Mouse (Mus musculus) stomach, embryonic 15.5 days (tissue): Measurements from ENCODE around the gene Zfp638. TPM values are rescaled to one million over a fixed set of nuclear protein-coding genes. Genes with fewer than 3 reads are reported as not detected.
A peak's percentile ranks its signal among the peaks of the same experiment; 100 is the strongest.
"Not testable (repeated sequence)": the region's sequence is repeated elsewhere in the genome, so short reads cannot be mapped to it uniquely, and the experiment has no call there.

Source experiments
- ATAC-seq: fragments of 200-750 bp; cut with Nextera tagmentation; 2 replicates; pipeline ENCODE4 v1.8.0; 2017; ENCODE audit warnings: low read depth, moderate number of reproducible peaks, moderate TSS enrichment; ENCODE audit not compliant: insufficient read depth, low FRiP score
- H3K27ac ChIP-seq: fragments of 300-500 bp; sonication (generic); 2 replicates; pipeline ENCODE4 v1.5.1; 2015; ENCODE audit warnings: mild to moderate bottlenecking, inconsistent platforms
- H3K27me3 ChIP-seq: fragments of 300-500 bp; sonication (generic); replicated peaks from 2 replicates; pipeline ENCODE4 v1.6.1; 2015; ENCODE audit warnings: inconsistent platforms
- H3K36me3 ChIP-seq: fragments of 300-500 bp; sonication (generic); 2 replicates; pipeline ENCODE4 v1.6.1; 2015; ENCODE audit warnings: inconsistent platforms
- H3K4me1 ChIP-seq: fragments of 300-500 bp; sonication (generic); 2 replicates; pipeline ENCODE4 v1.6.1; 2015; ENCODE audit warnings: inconsistent platforms
- H3K4me2 ChIP-seq: fragments of 300-500 bp; sonication (generic); 2 replicates; pipeline ENCODE4 v1.6.1; 2015; ENCODE audit warnings: mild to moderate bottlenecking, inconsistent platforms
- H3K4me3 ChIP-seq: fragments of 300-500 bp; sonication (generic); replicated peaks from 2 replicates; pipeline ENCODE4 v1.5.1; 2015; ENCODE audit warnings: inconsistent platforms
- H3K9ac ChIP-seq: fragments of 300-500 bp; sonication (generic); 2 replicates; pipeline ENCODE4 v1.6.1; 2015; ENCODE audit warnings: inconsistent platforms
- H3K9me3 ChIP-seq: fragments of 300-500 bp; sonication (generic); 2 replicates; pipeline ENCODE4 v1.6.1; 2016; ENCODE audit warnings: inconsistent platforms
- WGBS: fragments of 180-500 bp; shearing (Covaris S2); methylation state at CpG from one replicate; pipeline ENCODE4 v1.1.7; 2015; 5-methylcytosine and 5-hydroxymethylcytosine counted together
- polyA plus RNA-seq: library from polyadenylated mRNA; unstranded; fragments of >200 nt; fragmentation: Nextera tagmentation; extraction: Ambion mirVana; gene quantifications from 2 replicates; pipeline ENCODE4 v1.2.1, GENCODE M21; 2015

Gene Zfp638
- polyA plus RNA-seq, 1 experiment from 2014 or later: 45.2 TPM

- H3K27me3 ChIP-seq: peaks cover 13% of the 10 kb centered on the region; the same call in 1 of the 2 replicates
- no peaks in the 10 kb centered on the region for H3K9me3 ChIP-seq
- WGBS: 59% methylated on average over 3 of the region's 3 CpGs
- no peak overlapping the region for H3K4me3 ChIP-seq
- H3K4me1 ChIP-seq: 0 out of 2 replicates have a peak, but pooled peaks cover 10% of the 10 kb centered on the region
- ATAC-seq: no peak
- H3K36me3 ChIP-seq: no peaks in the 10 kb centered on the region
- H3K4me2 ChIP-seq: no peak overlapping the region
- no peak overlapping the region for H3K9ac ChIP-seq
- no peak overlapping the region for H3K27ac ChIP-seq
Observed at GRCm38 (mm10) chr6:84017392-84017791, 150.5 kb downstream of the Zfp638 start.

- Histone ChIP-seq H3K9ac (no peak overlapping the region), H3K27ac (no peak overlapping the region), H3K27me3 (peaks cover 13% of the 10 kb centered on the region; the same call in 1 of the 2 replicates), H3K9me3 (no peaks in the 10 kb centered on the region), H3K4me3 (peak overlapping the region; percentile 38), H3K36me3 (no peaks in the 10 kb centered on the region), H3K4me1 (0 out of 2 replicates have a peak, but pooled peaks cover 8% of the 10 kb centered on the region), H3K4me2 (peak overlapping the region; percentile 83)
- ATAC-seq: peak; percentile 52
- 4% methylated on average over 28 of the region's 28 CpGs for WGBS
Observed at GRCm38 (mm10) chr6:84018906-84019550, 152.1 kb downstream of the Zfp638 start.

- H3K27me3 ChIP-seq: peaks cover 13% of the 10 kb centered on the region; the same call in 1 of the 2 replicates
- H3K9me3 ChIP-seq: no peaks in the 10 kb centered on the region
- H3K36me3 ChIP-seq: no peaks in the 10 kb centered on the region
- H3K27ac ChIP-seq: no peak overlapping the region
- 60% methylated on average over 4 of the region's 4 CpGs for WGBS
- H3K9ac ChIP-seq: no peak overlapping the region
- no peak for ATAC-seq
- H3K4me1 ChIP-seq: 0 out of 2 replicates have a peak, but pooled peaks cover 8% of the 10 kb centered on the region
- H3K4me2 ChIP-seq: peak overlapping the region; percentile 83; the same call in 1 of the 2 replicates
- H3K4me3 ChIP-seq: peak overlapping the region; percentile 38; the same call in 1 of the 2 replicates
Observed at GRCm38 (mm10) chr6:84020002-84020401, 153.1 kb downstream of the Zfp638 start.

GRCm38 (mm10) chr6:84021990-84022389 is 155.1 kb downstream of the Zfp638 start:
- Histone ChIP-seq H3K9me3 (no peaks in the 10 kb centered on the region), H3K27me3 (peaks cover 13% of the 10 kb centered on the region; the same call in 1 of the 2 replicates), H3K4me1 (0 out of 2 replicates have a peak, but pooled peaks cover 5% of the 10 kb centered on the region), H3K27ac (no peak overlapping the region), H3K9ac (no peak overlapping the region), H3K4me3 (no peak overlapping the region), H3K36me3 (no peaks in the 10 kb centered on the region), H3K4me2 (no peak overlapping the region)
- 64% methylated on average over 3 of the region's 3 CpGs for whole genome bisulfite sequencing
- ATAC-seq: no peak

GRCm38 (mm10) chr6:84025636-84026035 is 158.7 kb downstream of the Zfp638 start:
- Histone ChIP-seq H3K4me2 (no peak overlapping the region), H3K27ac (no peak overlapping the region), H3K4me1 (no peaks in the 10 kb centered on the region), H3K9ac (no peak overlapping the region), H3K4me3 (no peak overlapping the region), H3K36me3 (no peaks in the 10 kb centered on the region), H3K27me3 (no peaks in the 10 kb centered on the region), H3K9me3 (no peaks in the 10 kb centered on the region)
- WGBS: 82% methylated on average over 3 of the region's 3 CpGs
- ATAC-seq: no peak

GRCm38 (mm10) chr6:84028791-84029190 is 161.9 kb downstream of the Zfp638 start:
- no peak for ATAC-seq
- Histone ChIP-seq H3K9ac (no peak overlapping the region), H3K4me1 (no peaks in the 10 kb centered on the region), H3K36me3 (no peaks in the 10 kb centered on the region), H3K9me3 (no peaks in the 10 kb centered on the region), H3K4me3 (no peak overlapping the region), H3K4me2 (no peak overlapping the region), H3K27ac (no peak overlapping the region), H3K27me3 (no peaks in the 10 kb centered on the region)

- H3K4me2 ChIP-seq: no peak overlapping the region
- WGBS: 86% methylated on average over 7 of the region's 7 CpGs
- H3K27ac ChIP-seq: no peak overlapping the region
- H3K9ac ChIP-seq: no peak overlapping the region
- ATAC-seq: no peak
- H3K9me3 ChIP-seq: no peaks in the 10 kb centered on the region
- H3K4me1 ChIP-seq: no peaks in the 10 kb centered on the region
- no peaks in the 10 kb centered on the region for H3K27me3 ChIP-seq
- no peaks in the 10 kb centered on the region for H3K36me3 ChIP-seq
- no peak overlapping the region for H3K4me3 ChIP-seq
Observed at GRCm38 (mm10) chr6:84029775-84030174, 162.9 kb downstream of the Zfp638 start.

GRCm38 (mm10) chr6:84032516-84032915 is 165.6 kb downstream of the Zfp638 start:
- ATAC-seq: not testable (repeated sequence)
- 42% methylated on average over 5 of the region's 5 CpGs for WGBS

More at GRCm38 (mm10) chr6:84032516-84032915, 165.6 kb downstream of the Zfp638 start:
- H3K27ac ChIP-seq, H3K4me2 ChIP-seq, H3K27me3 ChIP-seq, H3K4me1 ChIP-seq, H3K36me3 ChIP-seq, H3K9ac ChIP-seq, H3K9me3 ChIP-seq, H3K4me3 ChIP-seq: not testable (repeated sequence)

Other genes with a start within 250 kb of the Zfp638 start
- gene Clec4f, start 210.9 kb upstream of the Zfp638 start, polyA plus RNA-seq: 0.24 TPM in 1 of 2 replicates, not detected in the other
- 0.08 TPM in 1 of 2 replicates, not detected in the other for gene Cd207, start 189.3 kb upstream of the Zfp638 start, polyA plus RNA-seq
- gene Vax2, start 155.8 kb upstream of the Zfp638 start, polyA plus RNA-seq: not detected in 2 replicates
- gene Atp6v1b1, start 124.1 kb upstream of the Zfp638 start, polyA plus RNA-seq: 0.08 TPM in 1 of 2 replicates, not detected in the other
- not detected in 2 replicates for gene Ankrd53, start 104.5 kb upstream of the Zfp638 start, polyA plus RNA-seq
- 84.0 and 86.2 TPM in 2 replicates for gene Tex261, start 91.3 kb upstream of the Zfp638 start, polyA plus RNA-seq
- gene Nagk, start 72.1 kb upstream of the Zfp638 start, polyA plus RNA-seq: 64.3 and 69.0 TPM in 2 replicates
- 19.8 and 20.3 TPM in 2 replicates for gene Paip2b, start 35.4 kb upstream of the Zfp638 start, polyA plus RNA-seq
- gene Dysf, start 141.5 kb downstream of the Zfp638 start, polyA plus RNA-seq: 8.2 and 8.8 TPM in 2 replicates